Mouse (Mus musculus): Measurements from ENCODE around the gene 2300002M23Rik. TPM values are rescaled to one million over a fixed set of nuclear protein-coding genes. Genes with fewer than 3 reads are reported as not detected.

The 2300002M23Rik gene
- polyA plus RNA-seq, 1 experiment from 2014 or later: not detected

DNA sequence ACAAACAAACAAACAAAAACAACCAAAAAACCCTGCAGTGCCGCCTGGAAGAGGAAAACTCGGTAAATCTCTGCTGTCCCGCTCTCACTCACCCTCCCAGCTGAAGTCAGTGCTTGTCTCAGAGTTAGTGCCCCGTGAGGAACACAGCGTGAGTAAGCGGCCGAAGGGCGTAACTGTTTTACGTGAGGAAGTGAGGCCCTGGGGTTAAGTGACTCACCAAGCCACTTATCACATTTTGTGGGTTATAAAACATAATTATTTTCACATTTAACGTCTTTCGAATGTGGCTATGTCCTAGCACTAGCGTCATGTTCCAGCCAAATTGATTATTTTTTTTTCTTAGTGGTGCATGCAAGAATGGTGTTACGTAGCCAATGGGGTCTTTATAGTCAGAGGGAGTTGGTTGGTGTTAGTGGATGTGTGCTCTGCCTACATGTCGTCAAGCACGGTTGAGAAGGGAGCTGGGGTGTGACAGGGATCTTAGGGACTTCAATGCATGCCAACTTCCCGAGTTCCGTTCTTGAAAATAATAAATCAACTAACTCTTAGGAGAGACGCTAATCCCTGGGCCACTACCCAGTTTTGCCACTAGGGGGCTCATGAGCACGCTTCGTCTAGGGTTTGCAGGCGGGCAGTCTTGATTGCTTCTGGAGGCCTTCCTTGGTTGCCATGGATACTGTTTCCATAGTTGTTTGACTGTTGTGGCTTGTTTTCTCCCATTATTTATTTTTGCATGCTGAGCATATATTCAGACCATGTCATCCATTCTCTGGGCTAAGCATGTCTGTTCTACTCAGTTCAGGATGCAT is 23.4 kb downstream of the 2300002M23Rik start:
- no peaks in the 10 kb centered on the region for H3K36me3 ChIP-seq (ENCODE audit: control insufficient read depth, insufficient read depth, low read length)

DNA sequence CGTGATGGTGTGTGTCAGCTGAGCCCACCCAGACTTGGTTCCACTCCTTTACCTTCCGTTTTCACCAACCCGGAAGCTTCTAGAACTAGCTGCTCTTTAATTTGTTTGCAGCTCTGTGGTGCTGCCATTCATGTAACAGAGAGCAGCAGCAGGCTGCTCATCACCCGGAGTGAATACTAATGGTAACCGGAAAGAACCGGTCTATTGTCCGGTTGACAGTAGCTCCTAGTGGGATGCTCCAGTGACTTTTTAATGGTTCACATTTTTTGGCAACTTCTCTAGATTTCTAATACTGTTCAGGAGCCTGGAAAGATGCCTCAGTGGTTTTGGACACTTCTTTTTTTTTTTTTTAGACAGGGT is 23.9 kb downstream of the 2300002M23Rik start:
- Histone ChIP-seq H3K36me3 (ENCODE audit: control insufficient read depth, insufficient read depth, low read length) (no peaks in the 10 kb centered on the region), H3K4me3 (ENCODE audit: low read depth, low read length) (no peak overlapping the region), H3K9ac (ENCODE audit: low read depth, low read length) (no peak overlapping the region), H3K27ac (ENCODE audit: low read length) (peak overlapping the region; percentile 70), H3K27me3 (ENCODE audit: control insufficient read depth, insufficient read depth, low read depth, low read length) (no peaks in the 10 kb centered on the region), H3K4me1 (ENCODE audit: control insufficient read depth, insufficient read depth, low read length) (no peaks in the 10 kb centered on the region), H3K4me2 (ENCODE audit: low read length) (peak overlapping the region; percentile 25; the same call in 1 of the 2 replicates), H3K9me3 (replicated peaks; ENCODE audit: control insufficient read depth, low read length, poor library complexity, severe bottlenecking) (no peaks in the 10 kb centered on the region)
- 61% methylated on average over 7 of the region's 7 CpGs for WGBS
- ATAC-seq: no peak; the same call in 1 of the 2 replicates

More for the DNA sequence above, 23.4 kb downstream of the 2300002M23Rik start:
- H3K4me3 ChIP-seq (ENCODE audit: low read depth, low read length): no peak overlapping the region
- no peaks in the 10 kb centered on the region for H3K9me3 ChIP-seq (replicated peaks; ENCODE audit: control insufficient read depth, low read length, poor library complexity, severe bottlenecking)
- ATAC-seq: peak; percentile 92
- no peak overlapping the region for H3K9ac ChIP-seq (ENCODE audit: low read depth, low read length)
- H3K27me3 ChIP-seq (ENCODE audit: control insufficient read depth, insufficient read depth, low read depth, low read length): no peaks in the 10 kb centered on the region
- H3K4me2 ChIP-seq (ENCODE audit: low read length): peak overlapping the region; percentile 25; the same call in 1 of the 2 replicates
- H3K27ac ChIP-seq (ENCODE audit: low read length): peak overlapping the region; percentile 70
- WGBS: 55% methylated on average over 21 of the region's 21 CpGs
- H3K4me1 ChIP-seq (ENCODE audit: control insufficient read depth, insufficient read depth, low read length): no peaks in the 10 kb centered on the region

DNA sequence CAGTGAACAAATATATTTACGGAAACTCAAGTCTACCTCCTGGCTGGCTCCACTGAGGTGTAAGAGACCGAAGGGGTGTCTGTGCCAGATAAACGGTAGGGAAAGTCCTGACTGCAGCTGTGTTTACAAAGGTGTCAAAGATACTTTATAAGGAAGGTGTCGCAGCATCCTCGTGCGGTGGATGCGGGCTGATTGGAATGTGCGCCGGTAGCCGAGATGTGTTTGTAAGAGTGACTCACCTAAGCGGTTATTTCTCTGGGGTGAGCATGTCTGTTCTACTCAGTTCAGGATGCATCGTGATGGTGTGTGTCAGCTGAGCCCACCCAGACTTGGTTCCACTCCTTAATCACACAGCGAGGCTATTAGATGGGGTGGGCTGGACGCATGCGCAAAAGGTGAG is 24.5 kb downstream of the 2300002M23Rik start:
- 93% methylated on average over 15 of the region's 15 CpGs for WGBS
- H3K27me3 ChIP-seq (ENCODE audit: control insufficient read depth, insufficient read depth, low read depth, low read length): no peaks in the 10 kb centered on the region

DNA sequence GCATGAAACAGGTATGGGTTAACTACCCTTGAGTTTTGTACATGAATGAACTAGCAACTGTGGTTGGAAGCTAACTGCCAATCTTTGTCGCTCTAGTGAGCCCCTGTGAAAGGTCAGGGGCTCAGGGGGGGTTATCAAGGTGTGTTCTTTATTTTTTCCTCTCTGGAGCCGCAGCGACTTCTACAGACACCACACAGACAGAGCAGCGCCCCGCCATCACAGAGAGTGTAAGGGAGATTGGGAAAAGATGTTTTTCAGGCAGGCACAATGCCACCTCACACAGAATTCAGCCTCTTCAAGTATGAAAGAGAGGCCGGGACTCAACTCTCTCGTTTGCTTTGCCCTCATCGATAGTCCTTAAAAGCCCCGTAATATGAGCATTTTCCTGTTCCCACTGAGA is 24.9 kb downstream of the 2300002M23Rik start:
- H3K27me3 ChIP-seq (ENCODE audit: control insufficient read depth, insufficient read depth, low read depth, low read length): no peaks in the 10 kb centered on the region
- H3K9me3 ChIP-seq (replicated peaks; ENCODE audit: control insufficient read depth, low read length, poor library complexity, severe bottlenecking): no peaks in the 10 kb centered on the region
- no peak overlapping the region for H3K9ac ChIP-seq (ENCODE audit: low read depth, low read length)
- no peak overlapping the region for H3K4me2 ChIP-seq (ENCODE audit: low read length)
- H3K36me3 ChIP-seq (ENCODE audit: control insufficient read depth, insufficient read depth, low read length): no peaks in the 10 kb centered on the region
- 86% methylated on average over 9 of the region's 9 CpGs for WGBS
- no peaks in the 10 kb centered on the region for H3K4me1 ChIP-seq (ENCODE audit: control insufficient read depth, insufficient read depth, low read length)
- H3K4me3 ChIP-seq (ENCODE audit: low read depth, low read length): no peak overlapping the region
- no peak for ATAC-seq
- no peak overlapping the region for H3K27ac ChIP-seq (ENCODE audit: low read length)

More for the DNA sequence above, 24.5 kb downstream of the 2300002M23Rik start:
- no peak overlapping the region for H3K4me3 ChIP-seq (ENCODE audit: low read depth, low read length)
- ATAC-seq: no peak
- H3K9me3 ChIP-seq (replicated peaks; ENCODE audit: control insufficient read depth, low read length, poor library complexity, severe bottlenecking): no peaks in the 10 kb centered on the region
- H3K9ac ChIP-seq (ENCODE audit: low read depth, low read length): no peak overlapping the region
- H3K4me2 ChIP-seq (ENCODE audit: low read length): no peak overlapping the region
- H3K27ac ChIP-seq (ENCODE audit: low read length): no peak overlapping the region; the same call in 1 of the 2 replicates
- H3K36me3 ChIP-seq (ENCODE audit: control insufficient read depth, insufficient read depth, low read length): no peaks in the 10 kb centered on the region
- H3K4me1 ChIP-seq (ENCODE audit: control insufficient read depth, insufficient read depth, low read length): no peaks in the 10 kb centered on the region

DNA sequence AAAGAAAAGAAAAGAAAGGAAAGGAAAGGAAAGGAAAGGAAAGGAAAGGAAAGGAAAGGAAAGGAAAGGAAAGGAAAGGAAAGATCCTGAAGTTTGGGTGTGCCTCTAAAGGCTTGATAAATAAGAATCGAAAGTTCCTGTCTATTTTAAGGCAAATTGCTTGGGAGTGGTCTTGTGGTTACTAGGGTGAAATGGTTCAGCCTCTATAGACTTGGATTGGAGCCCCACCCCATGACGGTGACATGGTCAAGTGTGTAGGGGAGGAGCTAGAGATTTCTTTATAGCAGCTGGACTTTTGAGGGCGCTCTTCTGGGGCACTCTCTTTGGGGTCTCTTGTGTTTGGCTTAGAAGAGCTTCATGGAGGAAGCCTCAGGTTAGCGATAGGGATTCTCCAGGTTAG is 26.5 kb downstream of the 2300002M23Rik start:
- H3K9me3 ChIP-seq (replicated peaks; ENCODE audit: control insufficient read depth, low read length, poor library complexity, severe bottlenecking): no peaks in the 10 kb centered on the region
- H3K4me3 ChIP-seq (ENCODE audit: low read depth, low read length): no peak overlapping the region
- WGBS: 41% methylated on average over 4 of the region's 4 CpGs
- H3K36me3 ChIP-seq (ENCODE audit: control insufficient read depth, insufficient read depth, low read length): no peaks in the 10 kb centered on the region
- no peaks in the 10 kb centered on the region for H3K27me3 ChIP-seq (ENCODE audit: control insufficient read depth, insufficient read depth, low read depth, low read length)
- no peak overlapping the region for H3K9ac ChIP-seq (ENCODE audit: low read depth, low read length)
- H3K4me2 ChIP-seq (ENCODE audit: low read length): no peak overlapping the region
- no peak overlapping the region for H3K27ac ChIP-seq (ENCODE audit: low read length)
- H3K4me1 ChIP-seq (ENCODE audit: control insufficient read depth, insufficient read depth, low read length): no peaks in the 10 kb centered on the region
- no peak for ATAC-seq

DNA sequence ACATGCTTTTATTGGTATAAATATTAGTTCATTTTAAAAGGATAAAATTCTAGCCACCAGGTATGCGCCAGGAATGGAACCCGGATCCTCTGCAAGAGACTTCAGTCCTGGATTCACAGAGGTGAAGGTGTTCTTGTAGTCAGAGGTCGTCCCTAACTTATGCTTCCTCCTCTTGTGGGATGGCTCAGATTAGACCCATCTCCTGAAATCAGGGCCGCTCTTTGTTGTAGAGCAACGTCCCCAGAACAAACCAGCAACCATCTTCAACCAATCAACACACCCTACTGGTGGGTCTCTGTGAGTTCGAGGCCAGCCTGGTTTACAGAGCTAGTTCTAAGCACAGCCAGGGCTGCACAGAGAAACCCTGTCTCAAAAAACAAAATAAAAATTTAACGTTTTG is 27.2 kb downstream of the 2300002M23Rik start:
- H3K4me3 ChIP-seq (ENCODE audit: low read depth, low read length): no peak overlapping the region
- no peak overlapping the region for H3K27ac ChIP-seq (ENCODE audit: low read length)
- no peak overlapping the region for H3K9ac ChIP-seq (ENCODE audit: low read depth, low read length)
- no peaks in the 10 kb centered on the region for H3K4me1 ChIP-seq (ENCODE audit: control insufficient read depth, insufficient read depth, low read length)
- ATAC-seq: no peak
- H3K36me3 ChIP-seq (ENCODE audit: control insufficient read depth, insufficient read depth, low read length): no peaks in the 10 kb centered on the region
- H3K27me3 ChIP-seq (ENCODE audit: control insufficient read depth, insufficient read depth, low read depth, low read length): no peaks in the 10 kb centered on the region
- no peak overlapping the region for H3K4me2 ChIP-seq (ENCODE audit: low read length)
- H3K9me3 ChIP-seq (replicated peaks; ENCODE audit: control insufficient read depth, low read length, poor library complexity, severe bottlenecking): no peaks in the 10 kb centered on the region
- 88% methylated on average over 7 of the region's 7 CpGs for WGBS

DNA sequence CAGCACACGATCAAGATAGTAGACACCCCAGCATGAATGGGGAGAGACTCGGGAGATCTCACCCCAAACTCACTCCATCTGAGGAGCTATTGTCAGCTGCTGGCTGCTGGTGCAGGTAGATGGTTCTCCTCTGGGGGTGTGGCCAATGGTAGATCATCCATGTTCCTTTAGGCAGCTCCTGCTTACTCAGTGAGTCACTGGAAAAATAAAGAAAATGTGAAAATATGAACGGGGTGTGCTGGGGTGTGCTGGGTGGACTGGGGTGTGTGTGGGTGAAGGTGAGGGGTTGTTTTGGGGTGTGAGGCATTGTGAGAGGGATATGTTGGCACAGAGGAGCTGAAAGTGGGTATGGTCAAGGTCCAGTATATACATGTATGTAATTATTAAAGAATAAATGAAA is 30.1 kb downstream of the 2300002M23Rik start:
- no peak overlapping the region for H3K4me2 ChIP-seq (ENCODE audit: low read length)
- 97% methylated on average over 3 of the region's 3 CpGs for WGBS
- no peaks in the 10 kb centered on the region for H3K4me1 ChIP-seq (ENCODE audit: control insufficient read depth, insufficient read depth, low read length)
- H3K27ac ChIP-seq (ENCODE audit: low read length): no peak overlapping the region
- H3K9me3 ChIP-seq (replicated peaks; ENCODE audit: control insufficient read depth, low read length, poor library complexity, severe bottlenecking): no peaks in the 10 kb centered on the region
- H3K9ac ChIP-seq (ENCODE audit: low read depth, low read length): no peak overlapping the region
- H3K4me3 ChIP-seq (ENCODE audit: low read depth, low read length): no peak overlapping the region
- no peaks in the 10 kb centered on the region for H3K36me3 ChIP-seq (ENCODE audit: control insufficient read depth, insufficient read depth, low read length)
- no peak for ATAC-seq
- H3K27me3 ChIP-seq (ENCODE audit: control insufficient read depth, insufficient read depth, low read depth, low read length): no peaks in the 10 kb centered on the region

DNA sequence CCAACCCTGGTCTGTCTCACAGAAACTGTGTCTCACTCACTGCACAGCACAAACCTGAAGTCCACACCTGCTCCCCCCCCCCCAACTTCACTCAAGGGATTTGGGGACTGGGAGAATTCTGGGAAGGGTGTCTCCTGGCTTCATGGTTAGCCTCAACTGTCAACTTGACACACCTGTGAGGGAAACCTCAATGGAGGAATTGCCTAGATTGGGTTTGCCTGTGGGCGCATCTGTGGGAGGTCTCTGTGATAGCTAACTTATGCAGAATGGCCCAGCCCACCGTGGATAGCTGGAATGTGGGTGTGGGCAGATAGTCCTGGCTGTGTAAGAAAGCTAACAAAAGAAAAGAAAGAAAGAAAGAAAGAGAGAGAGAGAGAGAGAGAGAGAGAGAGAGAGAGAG is 34.0 kb downstream of the 2300002M23Rik start, which contains the start of gene Sfta2:
TSS of gene Sfta2 (plus strand) at position 301 of the 400 bp plus-strand sequence.
- H3K9ac ChIP-seq (ENCODE audit: low read depth, low read length): no peak within 1 kb of the TSS
- 69% methylated on average over 2 of the region's 2 CpGs for WGBS
- no peak for ATAC-seq
- H3K27me3 ChIP-seq (ENCODE audit: control insufficient read depth, insufficient read depth, low read depth, low read length): no peaks in the 10 kb centered on the region
- H3K36me3 ChIP-seq (ENCODE audit: control insufficient read depth, insufficient read depth, low read length): no peaks in the 10 kb centered on the region
- no peak within 1 kb of the TSS for H3K4me2 ChIP-seq (ENCODE audit: low read length)
- no peak within 1 kb of the TSS for H3K27ac ChIP-seq (ENCODE audit: low read length)
- H3K4me1 ChIP-seq (ENCODE audit: control insufficient read depth, insufficient read depth, low read length): no peaks in the 10 kb centered on the region
- H3K9me3 ChIP-seq (replicated peaks; ENCODE audit: control insufficient read depth, low read length, poor library complexity, severe bottlenecking): 0 out of 2 replicates have a peak, but pooled peaks cover 1% of the 10 kb centered on the region
- H3K4me3 ChIP-seq (ENCODE audit: low read depth, low read length): no peak within 1 kb of the TSS

DNA sequence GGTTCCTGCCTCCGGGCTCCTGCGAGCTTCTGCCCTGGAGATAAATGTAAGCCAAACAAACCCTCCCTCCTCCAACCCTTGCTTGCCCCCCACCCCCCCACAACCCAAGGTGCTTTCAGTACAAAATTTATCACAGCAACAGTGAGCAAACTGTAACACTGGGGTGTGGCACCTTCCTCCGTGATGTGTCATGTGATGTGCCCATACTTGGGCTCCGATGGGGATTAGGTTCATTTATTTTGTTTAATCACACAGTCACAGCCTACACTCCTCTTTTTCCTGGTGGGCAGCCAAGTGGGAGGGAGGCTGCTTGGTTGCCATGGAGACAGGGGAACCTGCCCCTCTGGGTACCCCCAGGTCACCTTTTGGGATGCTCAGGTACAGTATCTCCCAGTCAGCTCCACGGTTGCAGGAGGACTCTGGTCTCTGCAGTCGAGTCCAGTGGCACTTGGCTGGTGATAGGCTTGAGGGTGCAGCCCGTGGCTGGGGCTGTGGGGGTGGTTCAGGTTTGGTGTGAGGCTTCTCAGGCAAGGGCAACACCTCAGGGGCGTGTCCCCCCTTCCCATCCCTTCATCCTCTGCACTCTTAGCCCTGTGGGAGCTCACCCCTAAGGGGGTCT is 34.6 kb downstream of the 2300002M23Rik start:
- 0 out of 2 replicates have a peak, but pooled peaks cover 2% of the 10 kb centered on the region for H3K9me3 ChIP-seq (replicated peaks; ENCODE audit: control insufficient read depth, low read length, poor library complexity, severe bottlenecking)
- no peak for ATAC-seq
- 61% methylated on average over 8 of the region's 8 CpGs for WGBS

More for the DNA sequence above, 34.6 kb downstream of the 2300002M23Rik start:
- Histone ChIP-seq H3K27ac (ENCODE audit: low read length) (no peak overlapping the region), H3K36me3 (ENCODE audit: control insufficient read depth, insufficient read depth, low read length) (no peaks in the 10 kb centered on the region), H3K4me2 (ENCODE audit: low read length) (no peak overlapping the region), H3K4me1 (ENCODE audit: control insufficient read depth, insufficient read depth, low read length) (no peaks in the 10 kb centered on the region), H3K27me3 (ENCODE audit: control insufficient read depth, insufficient read depth, low read depth, low read length) (no peaks in the 10 kb centered on the region), H3K9ac (ENCODE audit: low read depth, low read length) (no peak overlapping the region), H3K4me3 (ENCODE audit: low read depth, low read length) (no peak overlapping the region)

Data from midbrain, embryonic 16.5 days (tissue).